Mouse (Mus musculus): ENCODE measurements around the gene Skap1. TPM values are rescaled to one million over a fixed set of nuclear protein-coding genes. Genes with fewer than 3 reads are reported as not detected.

Skap1 gene
- polyA plus RNA-seq, 1 experiment from 2014 or later = 9.0 TPM

GRCm38 (mm10) chr11:96764511-96765350, 300.3 kb downstream of the Skap1 start:
- Histone ChIP-seq H3K9me3 (no peaks in the 10 kb centered on the region), H3K4me3 (no peak overlapping the region), H3K4me1 (replicated peaks) (peaks cover 74% of the 10 kb centered on the region), H3K36me3 (peaks cover 26% of the 10 kb centered on the region), H3K9ac (peak overlapping the region; percentile 17; the same call in 1 of the 2 replicates), H3K27ac (replicated peaks) (peak overlapping the region; percentile 92), H3K27me3 (no peaks in the 10 kb centered on the region), H3K4me2 (peak overlapping the region; percentile 28)
- ATAC-seq (ENCODE audit: low read depth) = peak; percentile 46
- WGBS = 25% methylated on average over 13 of the region's 13 CpGs

- H3K4me2 ChIP-seq = no peak overlapping the region
- no peaks in the 10 kb centered on the region for H3K27me3 ChIP-seq
- WGBS = 75% methylated on average over 7 of the region's 7 CpGs
- H3K4me3 ChIP-seq = no peak overlapping the region
- H3K9me3 ChIP-seq = no peaks in the 10 kb centered on the region
- no peak overlapping the region for H3K9ac ChIP-seq
- H3K4me1 ChIP-seq (replicated peaks) = peaks cover 74% of the 10 kb centered on the region
- peaks cover 35% of the 10 kb centered on the region for H3K36me3 ChIP-seq
- H3K27ac ChIP-seq (replicated peaks) = peak overlapping the region; percentile 92
- no peak for ATAC-seq (ENCODE audit: low read depth)
Measured at GRCm38 (mm10) chr11:96765645-96766044, 301.3 kb downstream of the Skap1 start.

GRCm38 (mm10) chr11:96766555-96766954, 302.2 kb downstream of the Skap1 start:
- Histone ChIP-seq H3K27me3 (no peaks in the 10 kb centered on the region), H3K36me3 (peaks cover 44% of the 10 kb centered on the region), H3K4me2 (0 out of 2 replicates have a peak overlapping the region, but pooled peaks have one; percentile 20), H3K4me3 (no peak overlapping the region), H3K9ac (no peak overlapping the region; the same call in 1 of the 2 replicates), H3K4me1 (replicated peaks) (peaks cover 74% of the 10 kb centered on the region), H3K27ac (replicated peaks) (peak overlapping the region; percentile 92), H3K9me3 (no peaks in the 10 kb centered on the region)
- WGBS = 71% methylated on average over 12 of the region's 12 CpGs
- no peak for ATAC-seq (ENCODE audit: low read depth)

GRCm38 (mm10) chr11:96767096-96767495, 302.7 kb downstream of the Skap1 start:
- H3K4me2 ChIP-seq = peak overlapping the region; percentile 20; the same call in 1 of the 2 replicates
- 9% methylated on average over 7 of the region's 7 CpGs for WGBS

GRCm38 (mm10) chr11:96768240-96768639, 303.8 kb downstream of the Skap1 start:
- ATAC-seq (ENCODE audit: low read depth) = no peak
- H3K4me2 ChIP-seq = peak overlapping the region; percentile 14; the same call in 1 of the 2 replicates
- peaks cover 61% of the 10 kb centered on the region for H3K36me3 ChIP-seq
- H3K27me3 ChIP-seq = no peaks in the 10 kb centered on the region
- H3K9ac ChIP-seq = peak overlapping the region; percentile 56
- WGBS = 53% methylated on average over 9 of the region's 9 CpGs
- H3K27ac ChIP-seq (replicated peaks) = peak overlapping the region; percentile 92
- no peak overlapping the region for H3K4me3 ChIP-seq
- H3K4me1 ChIP-seq (replicated peaks) = peaks cover 60% of the 10 kb centered on the region
- H3K9me3 ChIP-seq = no peaks in the 10 kb centered on the region

More at GRCm38 (mm10) chr11:96767096-96767495, 302.7 kb downstream of the Skap1 start:
- no peak overlapping the region for H3K4me3 ChIP-seq
- H3K9me3 ChIP-seq = no peaks in the 10 kb centered on the region
- H3K4me1 ChIP-seq (replicated peaks) = peaks cover 71% of the 10 kb centered on the region
- no peaks in the 10 kb centered on the region for H3K27me3 ChIP-seq
- ATAC-seq (ENCODE audit: low read depth) = peak; percentile 55
- 0 out of 2 replicates have a peak overlapping the region, but pooled peaks have one; percentile 56 for H3K9ac ChIP-seq
- H3K36me3 ChIP-seq = peaks cover 49% of the 10 kb centered on the region
- H3K27ac ChIP-seq (replicated peaks) = peak overlapping the region; percentile 92

GRCm38 (mm10) chr11:96771274-96771975, 307.0 kb downstream of the Skap1 start:
- H3K36me3 ChIP-seq = peaks cover 61% of the 10 kb centered on the region
- H3K4me2 ChIP-seq = no peak overlapping the region
- H3K27me3 ChIP-seq = no peaks in the 10 kb centered on the region
- H3K4me3 ChIP-seq = no peak overlapping the region
- 97% methylated on average over 9 of the region's 9 CpGs for WGBS
- no peaks in the 10 kb centered on the region for H3K9me3 ChIP-seq
- no peak overlapping the region for H3K9ac ChIP-seq
- peaks cover 61% of the 10 kb centered on the region for H3K4me1 ChIP-seq (replicated peaks)
- no peak overlapping the region for H3K27ac ChIP-seq (replicated peaks)
- ATAC-seq (ENCODE audit: low read depth) = no peak

- Histone ChIP-seq H3K4me3 (no peak overlapping the region), H3K9me3 (no peaks in the 10 kb centered on the region), H3K4me1 (replicated peaks) (peaks cover 57% of the 10 kb centered on the region), H3K4me2 (no peak overlapping the region), H3K27ac (replicated peaks) (no peak overlapping the region), H3K9ac (no peak overlapping the region; the same call in 1 of the 2 replicates), H3K27me3 (no peaks in the 10 kb centered on the region), H3K36me3 (peaks cover 61% of the 10 kb centered on the region)
- no peak for ATAC-seq (ENCODE audit: low read depth)
- 93% methylated on average over 9 of the region's 9 CpGs for WGBS
Measured at GRCm38 (mm10) chr11:96772413-96772812, 308.0 kb downstream of the Skap1 start.

- Histone ChIP-seq H3K4me3 (peak overlapping the region; percentile 59), H3K36me3 (peaks cover 42% of the 10 kb centered on the region), H3K27ac (replicated peaks) (peak overlapping the region; percentile 90), H3K27me3 (no peaks in the 10 kb centered on the region), H3K4me2 (peak overlapping the region; percentile 90), H3K4me1 (replicated peaks) (peaks cover 43% of the 10 kb centered on the region), H3K9ac (peak overlapping the region; percentile 78), H3K9me3 (no peaks in the 10 kb centered on the region)
- WGBS = 75% methylated on average over 3 of the region's 3 CpGs
- ATAC-seq (ENCODE audit: low read depth) = no peak
Measured at GRCm38 (mm10) chr11:96774536-96774935, 310.1 kb downstream of the Skap1 start.

GRCm38 (mm10) chr11:96775063-96775462, 310.7 kb downstream of the Skap1 start:
- peak overlapping the region; percentile 90 for H3K27ac ChIP-seq (replicated peaks)
- no peaks in the 10 kb centered on the region for H3K27me3 ChIP-seq
- H3K4me3 ChIP-seq = peak overlapping the region; percentile 59
- peak overlapping the region; percentile 90 for H3K4me2 ChIP-seq
- ATAC-seq (ENCODE audit: low read depth) = peak; percentile 52; the same call in 1 of the 2 replicates
- peaks cover 37% of the 10 kb centered on the region for H3K36me3 ChIP-seq
- H3K9ac ChIP-seq = peak overlapping the region; percentile 78
- H3K9me3 ChIP-seq = no peaks in the 10 kb centered on the region
- WGBS = 57% methylated on average over 8 of the region's 8 CpGs
- H3K4me1 ChIP-seq (replicated peaks) = peaks cover 43% of the 10 kb centered on the region

- H3K9me3 ChIP-seq = no peaks in the 10 kb centered on the region
- H3K27me3 ChIP-seq = no peaks in the 10 kb centered on the region
- peak overlapping the region; percentile 59 for H3K4me3 ChIP-seq
- peak overlapping the region; percentile 90 for H3K27ac ChIP-seq (replicated peaks)
- peaks cover 43% of the 10 kb centered on the region for H3K4me1 ChIP-seq (replicated peaks)
- H3K36me3 ChIP-seq = peaks cover 31% of the 10 kb centered on the region
- H3K9ac ChIP-seq = peak overlapping the region; percentile 78
- 49% methylated on average over 7 of the region's 7 CpGs for WGBS
- H3K4me2 ChIP-seq = peak overlapping the region; percentile 90
- ATAC-seq (ENCODE audit: low read depth) = no peak
Measured at GRCm38 (mm10) chr11:96775665-96776064, 311.3 kb downstream of the Skap1 start.

GRCm38 (mm10) chr11:96776068-96776467, 311.7 kb downstream of the Skap1 start:
- Histone ChIP-seq H3K9me3 (no peaks in the 10 kb centered on the region), H3K4me1 (replicated peaks) (peaks cover 43% of the 10 kb centered on the region), H3K27ac (replicated peaks) (peak overlapping the region; percentile 90), H3K27me3 (no peaks in the 10 kb centered on the region), H3K4me2 (peak overlapping the region; percentile 90), H3K36me3 (peaks cover 27% of the 10 kb centered on the region), H3K4me3 (peak overlapping the region; percentile 59), H3K9ac (peak overlapping the region; percentile 78)
- 24% methylated on average over 3 of the region's 3 CpGs for WGBS
- no peak for ATAC-seq (ENCODE audit: low read depth)
